Mouse (Mus musculus) intestine, embryonic 14.5 days (tissue): Measurements from ENCODE around the gene Tmod3. TPM values are rescaled to one million over a fixed set of nuclear protein-coding genes. Genes with fewer than 3 reads are reported as not detected.
A peak's percentile ranks its signal among the peaks of the same experiment; 100 is the strongest.
"Not testable (repeated sequence)": the region's sequence is repeated elsewhere in the genome, so short reads cannot be mapped to it uniquely, and the experiment has no call there.

Experiments
- ATAC-seq: fragments of 200-750 bp; cut with Nextera tagmentation; replicated peaks from 2 replicates; pipeline ENCODE4 v1.8.0; 2017; ENCODE audit warnings: low read depth, moderate number of reproducible peaks, moderate TSS enrichment, moderate library complexity; ENCODE audit not compliant: low FRiP score, low TSS enrichment
- DNase-seq: peaks from one replicate; pipeline ENCODE4 v3.0.0-alpha.2; 2018; ENCODE audit warnings: low spot score
- H3K27ac ChIP-seq: fragments of 300-500 bp; sonication (generic); 2 replicates; pipeline ENCODE4 v1.5.1; 2014; ENCODE audit warnings: low read depth, mild to moderate bottlenecking, control low read depth
- H3K27me3 ChIP-seq: fragments of 300-500 bp; sonication (generic); replicated peaks from 2 replicates; pipeline ENCODE4 v1.6.1; 2014; ENCODE audit warnings: low read length, control low read depth; ENCODE audit not compliant: control insufficient read depth, insufficient read depth
- H3K36me3 ChIP-seq: fragments of 300-500 bp; sonication (generic); 2 replicates; pipeline ENCODE4 v1.6.1; 2014; ENCODE audit warnings: low read length, control low read depth; ENCODE audit not compliant: control insufficient read depth, insufficient read depth
- H3K4me1 ChIP-seq: fragments of 300-500 bp; sonication (generic); replicated peaks from 2 replicates; pipeline ENCODE4 v1.6.1; 2014; ENCODE audit warnings: low read length, control low read depth, mixed read lengths; ENCODE audit not compliant: control insufficient read depth, insufficient read depth
- H3K4me2 ChIP-seq: fragments of 300-500 bp; sonication (generic); 2 replicates; pipeline ENCODE4 v1.6.1; 2014; ENCODE audit warnings: low read length
- H3K4me3 ChIP-seq: fragments of 300-500 bp; sonication (generic); 2 replicates; pipeline ENCODE4 v1.5.1; 2014; ENCODE audit warnings: low read depth, low read length, control low read depth, mixed read lengths
- H3K9ac ChIP-seq: fragments of 300-500 bp; sonication (generic); 2 replicates; pipeline ENCODE4 v1.6.1; 2014; ENCODE audit warnings: mild to moderate bottlenecking, low read length
- H3K9me3 ChIP-seq: fragments of 300-500 bp; sonication (generic); 2 replicates; pipeline ENCODE4 v1.6.1; 2016; ENCODE audit warnings: low read length, control low read depth; ENCODE audit not compliant: control insufficient read depth
- WGBS: fragments of 180-500 bp; shearing (Covaris S2); extraction: QIAGEN DNeasy Blood & Tissue Kit; methylation state at CpG from one replicate; pipeline ENCODE4 v1.1.7; 2014; 5-methylcytosine and 5-hydroxymethylcytosine counted together
- polyA plus RNA-seq: library from polyadenylated mRNA; unstranded; fragments of >200 nt; fragmentation: Nextera tagmentation; extraction: Ambion mirVana; gene quantifications from 2 replicates; pipeline ENCODE4 v1.2.1, GENCODE M21; 2014

Tmod3 gene
- polyA plus RNA-seq, 1 experiment from 2014 or later = 89.2 TPM

DNA sequence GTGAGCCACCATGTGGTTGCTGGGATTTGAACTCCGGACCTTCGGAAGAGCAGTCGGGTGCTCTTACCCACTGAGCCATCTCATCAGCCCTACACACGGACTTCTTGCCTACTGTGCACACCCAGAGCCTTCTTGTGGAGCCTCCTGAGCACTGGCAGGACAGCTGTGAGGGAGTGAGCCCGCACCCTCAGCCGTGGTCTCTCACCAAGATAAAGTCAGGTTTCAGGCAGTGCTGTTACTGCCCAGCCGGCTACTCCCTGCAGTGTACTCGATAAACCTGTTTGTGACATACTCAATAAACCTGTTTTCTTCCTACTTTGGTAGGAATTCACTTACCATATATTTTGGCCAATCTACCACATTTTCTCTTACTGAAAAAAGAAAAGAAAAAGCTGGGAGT lies 13.9 kb downstream of the Tmod3 start:
- 0 out of 2 replicates have a peak, but pooled peaks have one; percentile 55 for ATAC-seq
- Histone ChIP-seq H3K9me3 (peaks cover 2% of the 10 kb centered on the region; the same call in 1 of the 2 replicates), H3K36me3 (no peaks in the 10 kb centered on the region), H3K27me3 (no peaks in the 10 kb centered on the region), H3K4me3 (no peak overlapping the region), H3K4me1 (peaks cover 11% of the 10 kb centered on the region), H3K4me2 (no peak overlapping the region), H3K27ac (no peak overlapping the region), H3K9ac (no peak overlapping the region)
- WGBS = 79% methylated on average over 8 of the region's 8 CpGs
- no peak for DNase-seq

DNA sequence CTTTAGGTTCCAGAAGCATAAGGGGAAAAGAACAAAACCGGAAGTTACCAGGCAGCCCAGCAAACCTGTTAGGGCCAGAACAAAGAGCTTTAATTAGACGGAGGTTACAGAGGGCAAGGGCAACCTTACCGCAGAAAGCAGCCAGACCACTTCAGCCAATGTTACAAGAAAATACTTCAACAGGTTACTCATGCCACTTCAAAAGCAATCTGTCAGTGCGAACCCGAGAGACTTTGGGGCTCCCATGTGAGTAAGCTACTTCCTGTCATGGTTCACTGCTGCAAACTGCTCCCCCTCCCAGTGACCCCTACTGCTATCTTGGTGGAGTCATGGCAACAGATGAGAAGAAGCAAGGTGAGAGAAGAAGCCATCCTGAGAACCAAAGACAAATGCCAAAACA lies 18.0 kb downstream of the Tmod3 start:
- H3K4me2 ChIP-seq = no peak overlapping the region
- peaks cover 11% of the 10 kb centered on the region for H3K4me1 ChIP-seq
- ATAC-seq = no peak
- H3K9me3 ChIP-seq = no peaks in the 10 kb centered on the region
- H3K36me3 ChIP-seq = no peaks in the 10 kb centered on the region
- H3K9ac ChIP-seq = no peak overlapping the region
- no peaks in the 10 kb centered on the region for H3K27me3 ChIP-seq
- no peak for DNase-seq
- H3K4me3 ChIP-seq = no peak overlapping the region
- WGBS = 12% methylated on average over 5 of the region's 5 CpGs
- no peak overlapping the region for H3K27ac ChIP-seq

DNA sequence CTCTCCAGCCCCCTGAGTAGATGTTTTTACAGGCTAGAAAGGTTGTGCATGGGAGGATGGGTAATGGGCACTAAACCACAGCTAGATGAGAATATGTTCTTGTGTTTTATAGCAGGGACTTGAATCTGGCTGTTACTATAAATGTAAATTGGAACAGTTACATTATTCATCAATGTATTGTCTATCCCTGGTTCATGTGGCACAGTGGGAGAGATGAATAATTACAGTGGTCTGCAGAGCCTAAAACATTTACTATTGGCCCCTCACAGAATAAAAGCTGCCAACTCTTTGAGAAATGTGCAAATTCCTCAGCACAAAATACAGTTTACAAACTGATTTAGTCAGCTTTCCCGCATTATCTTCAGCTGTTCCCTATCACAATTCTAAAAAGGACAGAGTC lies 23.0 kb downstream of the Tmod3 start:
- peaks cover 10% of the 10 kb centered on the region; the same call in 1 of the 2 replicates for H3K36me3 ChIP-seq
- 63% methylated on average over 1 of the region's 1 CpGs for WGBS
- ATAC-seq (no peak), DNase-seq (no peak)
- H3K4me2 ChIP-seq = no peak overlapping the region
- no peaks in the 10 kb centered on the region for H3K27me3 ChIP-seq
- no peak overlapping the region for H3K9ac ChIP-seq
- no peaks in the 10 kb centered on the region for H3K9me3 ChIP-seq
- no peak overlapping the region for H3K4me3 ChIP-seq
- H3K27ac ChIP-seq = no peak overlapping the region
- H3K4me1 ChIP-seq = peaks cover 2% of the 10 kb centered on the region

DNA sequence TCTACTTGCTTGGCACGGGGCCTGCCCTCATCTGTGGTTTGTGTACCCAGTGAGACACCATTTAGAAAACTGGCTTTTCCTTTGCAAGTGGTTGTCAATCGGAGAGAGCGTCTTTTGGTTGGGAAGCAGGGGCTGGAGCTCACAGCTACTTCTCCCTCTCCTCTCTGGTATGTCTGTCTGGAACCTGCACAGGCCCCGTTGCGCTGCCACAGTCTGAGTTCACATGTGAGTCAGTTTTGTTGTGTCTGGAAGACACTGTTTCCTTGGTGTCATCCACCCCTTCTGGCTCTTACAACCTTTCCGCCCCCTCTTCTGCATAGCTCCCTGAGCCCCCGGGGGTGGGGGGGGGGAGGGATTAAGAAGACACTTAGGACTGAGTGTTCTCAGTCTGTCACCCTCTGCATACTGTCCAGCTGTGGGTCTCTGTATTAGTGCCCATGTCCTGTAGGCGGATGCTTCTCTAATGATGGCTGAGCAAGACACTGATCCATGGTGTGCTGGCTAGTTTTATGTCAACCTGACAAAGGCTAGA lies 25.0 kb downstream of the Tmod3 start:
- ATAC-seq = no peak

DNA sequence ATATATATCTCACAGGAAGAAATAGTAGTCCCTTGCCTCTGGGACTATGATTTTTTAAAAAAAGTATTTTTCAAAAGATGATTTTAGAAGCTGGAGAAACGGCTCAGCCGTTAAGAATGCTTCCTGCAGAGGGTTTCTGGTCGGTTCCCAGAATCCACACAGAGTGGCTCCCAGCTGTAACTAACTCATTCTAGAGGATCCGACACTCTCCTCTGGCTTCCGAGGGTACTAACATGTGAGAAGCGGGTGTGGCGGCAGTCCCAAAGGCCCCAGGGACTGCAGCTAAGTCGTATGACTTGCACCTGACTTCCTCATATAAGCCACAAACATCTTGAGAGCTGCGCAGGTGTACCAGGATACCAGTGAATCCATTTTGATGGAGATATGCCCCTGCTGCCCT lies 26.5 kb downstream of the Tmod3 start:
- not testable (repeated sequence) for ATAC-seq, H3K27me3 ChIP-seq, H3K27ac ChIP-seq, DNase-seq, H3K4me3 ChIP-seq, H3K9me3 ChIP-seq, H3K9ac ChIP-seq, H3K4me2 ChIP-seq, H3K4me1 ChIP-seq
- 73% methylated on average over 8 of the region's 9 CpGs for WGBS
- peaks cover 25% of the 10 kb centered on the region for H3K36me3 ChIP-seq

More for the DNA sequence above, 25.0 kb downstream of the Tmod3 start:
- H3K4me2 ChIP-seq = no peak overlapping the region
- peaks cover 17% of the 10 kb centered on the region; the same call in 1 of the 2 replicates for H3K36me3 ChIP-seq
- H3K9me3 ChIP-seq = no peaks in the 10 kb centered on the region
- no peak for DNase-seq
- H3K4me3 ChIP-seq = no peak overlapping the region
- H3K9ac ChIP-seq = no peak overlapping the region
- 87% methylated on average over 8 of the region's 8 CpGs for WGBS
- H3K27me3 ChIP-seq = no peaks in the 10 kb centered on the region
- H3K27ac ChIP-seq = no peak overlapping the region
- no peaks in the 10 kb centered on the region for H3K4me1 ChIP-seq

DNA sequence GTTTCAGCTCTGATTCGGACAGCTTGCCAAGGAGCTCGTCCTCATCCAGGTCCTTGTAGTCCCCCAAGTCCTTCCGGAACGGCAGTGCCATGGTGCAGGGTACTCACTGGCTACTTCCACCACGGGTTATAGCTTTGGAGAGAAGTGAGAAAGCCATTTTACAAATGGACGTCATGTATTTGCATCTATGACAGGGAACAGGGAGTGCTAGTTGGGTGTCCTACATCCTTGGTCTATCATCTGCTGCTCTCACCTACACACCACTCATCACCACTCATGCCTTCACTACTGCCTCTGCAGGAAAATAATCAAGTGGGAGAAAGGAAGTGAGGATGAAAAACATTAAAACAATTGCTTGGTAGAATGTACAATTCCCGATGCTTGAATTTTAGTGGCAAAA lies 27.0 kb downstream of the Tmod3 start:
- H3K27me3 ChIP-seq = no peaks in the 10 kb centered on the region
- DNase-seq (no peak), ATAC-seq (no peak)
- no peaks in the 10 kb centered on the region for H3K4me1 ChIP-seq
- no peak overlapping the region for H3K27ac ChIP-seq
- H3K4me2 ChIP-seq = no peak overlapping the region
- H3K36me3 ChIP-seq = peaks cover 25% of the 10 kb centered on the region
- WGBS = 85% methylated on average over 7 of the region's 7 CpGs
- H3K9ac ChIP-seq = no peak overlapping the region
- H3K9me3 ChIP-seq = no peaks in the 10 kb centered on the region
- H3K4me3 ChIP-seq = no peak overlapping the region

DNA sequence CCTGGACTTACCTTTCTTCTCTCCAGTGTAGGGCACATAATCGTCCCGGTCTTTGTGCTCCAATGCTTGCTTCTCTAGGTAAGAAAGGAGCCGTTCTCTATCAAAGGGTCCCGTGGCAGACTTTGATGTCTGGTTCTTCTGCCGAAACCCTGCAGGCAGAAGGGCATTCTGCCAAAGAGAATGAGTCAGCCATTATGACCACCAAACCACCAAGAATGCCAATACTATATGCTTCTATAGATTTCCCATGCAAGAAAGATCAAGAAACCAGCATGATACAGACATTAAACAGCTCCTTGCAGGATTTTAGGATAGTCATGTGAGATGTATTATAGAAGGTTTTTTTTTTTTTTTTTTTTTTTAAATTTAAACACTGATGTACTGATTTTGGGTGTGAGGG lies 30.1 kb downstream of the Tmod3 start:
- no peaks in the 10 kb centered on the region for H3K27me3 ChIP-seq
- ATAC-seq (no peak), DNase-seq (no peak)
- no peak overlapping the region for H3K27ac ChIP-seq
- H3K4me3 ChIP-seq = no peak overlapping the region
- no peaks in the 10 kb centered on the region for H3K4me1 ChIP-seq
- H3K9ac ChIP-seq = no peak overlapping the region
- H3K36me3 ChIP-seq = peaks cover 25% of the 10 kb centered on the region
- 88% methylated on average over 5 of the region's 5 CpGs for WGBS
- no peak overlapping the region for H3K4me2 ChIP-seq
- H3K9me3 ChIP-seq = no peaks in the 10 kb centered on the region

DNA sequence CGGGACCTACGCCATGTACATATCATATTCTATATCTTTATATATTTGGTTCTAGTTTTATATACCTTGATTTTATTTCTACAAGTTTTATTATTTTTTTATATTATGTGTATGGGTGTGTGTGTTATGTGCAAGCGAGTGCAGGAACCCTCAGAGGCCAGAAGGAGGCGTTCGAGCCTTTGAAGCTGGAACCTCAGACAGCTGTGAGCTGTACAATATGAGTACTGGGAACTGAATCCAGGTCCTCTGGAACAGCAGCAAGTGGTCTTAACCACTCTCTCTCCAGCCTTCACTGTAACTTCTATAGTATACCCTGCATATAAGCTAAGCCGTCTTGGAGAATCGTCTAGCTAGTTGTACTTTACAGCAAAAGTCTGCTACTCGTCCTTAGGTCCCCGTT lies 31.4 kb downstream of the Tmod3 start:
- no peak for DNase-seq
- Histone ChIP-seq H3K27ac (no peak overlapping the region), H3K9ac (no peak overlapping the region), H3K27me3 (no peaks in the 10 kb centered on the region), H3K36me3 (peaks cover 25% of the 10 kb centered on the region), H3K4me2 (no peak overlapping the region), H3K9me3 (no peaks in the 10 kb centered on the region), H3K4me3 (no peak overlapping the region), H3K4me1 (no peaks in the 10 kb centered on the region)
- WGBS = 96% methylated on average over 9 of the region's 9 CpGs
- no peak for ATAC-seq

DNA sequence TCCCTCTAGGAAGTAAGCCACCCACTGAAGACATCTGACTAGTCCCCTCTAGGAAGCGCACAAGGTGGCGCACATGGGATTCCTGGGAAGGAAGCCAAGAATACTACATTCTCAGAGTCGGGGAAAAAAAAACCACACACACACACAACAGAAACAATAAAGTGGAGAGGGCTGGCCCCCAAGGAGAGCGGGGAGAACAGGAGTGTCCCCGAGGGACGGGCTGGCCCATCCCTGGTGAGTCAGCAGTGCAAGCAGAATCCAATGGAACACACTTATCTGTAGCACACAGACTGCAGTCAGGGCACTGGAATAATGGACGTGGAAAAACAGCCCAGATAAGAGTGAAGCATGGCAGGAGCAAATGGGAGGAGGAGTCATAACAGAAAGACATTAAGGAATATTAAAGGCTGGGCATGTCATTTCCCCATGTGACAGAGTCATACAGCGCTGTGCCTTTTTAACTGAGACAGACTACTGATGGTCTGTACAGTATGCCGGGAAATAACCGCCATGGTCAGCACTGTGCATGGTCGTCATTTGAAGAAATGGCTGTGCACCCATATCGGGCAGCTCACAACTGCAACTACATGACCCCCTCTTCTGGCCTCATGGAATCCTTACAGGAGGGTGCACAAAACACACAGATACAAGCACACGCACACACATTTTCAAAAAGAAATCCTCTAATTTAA lies 31.9 kb downstream of the Tmod3 start:
- no peaks in the 10 kb centered on the region for H3K4me1 ChIP-seq
- WGBS = 75% methylated on average over 13 of the region's 13 CpGs
- H3K36me3 ChIP-seq = peaks cover 24% of the 10 kb centered on the region
- ATAC-seq (0 out of 2 replicates have a peak, but pooled peaks have one; percentile 55), DNase-seq (no peak)
- H3K9me3 ChIP-seq = no peaks in the 10 kb centered on the region
- H3K9ac ChIP-seq = no peak overlapping the region
- no peak overlapping the region for H3K4me2 ChIP-seq
- no peak overlapping the region for H3K4me3 ChIP-seq
- H3K27ac ChIP-seq = no peak overlapping the region
- no peaks in the 10 kb centered on the region for H3K27me3 ChIP-seq
